Mouse (Mus musculus): ENCODE results near the gene Amn. TPM values are rescaled to one million over a fixed set of nuclear protein-coding genes. Genes with fewer than 3 reads are reported as not detected.

The Amn gene
- polyA plus RNA-seq, 1 experiment: 1,225 TPM

- Histone ChIP-seq H3K4me1 (ENCODE audit: control insufficient read depth, insufficient read depth, insufficient read length, low read length) (no peaks in the 10 kb centered on the region), H3K27ac (ENCODE audit: insufficient read depth, low read depth, low read length) (no peak overlapping the region), H3K4me3 (ENCODE audit: low read depth, low read length) (no peak overlapping the region), H3K27me3 (ENCODE audit: control insufficient read depth, insufficient read depth, low read length) (no peaks in the 10 kb centered on the region), H3K36me3 (ENCODE audit: control insufficient read depth, insufficient read depth, low read length) (peaks cover 84% of the 10 kb centered on the region)
- TF ChIP-seq CTCF (IDR thresholded peaks at IDR 0.05; ENCODE audit: extremely low read depth, insufficient read length, insufficient replicate concordance, low read depth, low read length): no peak
- no peak for TF ChIP-seq POLR2A (IDR thresholded peaks at IDR 0.05; ENCODE audit: low read depth, low read length)
- WGBS: 90% methylated on average over 27 of the region's 27 CpGs
Observed at GRCm38 (mm10) chr12:111301322-111302017, 30.6 kb downstream of the Amn start.

- no peaks in the 10 kb centered on the region for H3K4me1 ChIP-seq (ENCODE audit: control insufficient read depth, insufficient read depth, insufficient read length, low read length)
- no peaks in the 10 kb centered on the region for H3K27me3 ChIP-seq (ENCODE audit: control insufficient read depth, insufficient read depth, low read length)
- peaks cover 87% of the 10 kb centered on the region for H3K36me3 ChIP-seq (ENCODE audit: control insufficient read depth, insufficient read depth, low read length)
- TF ChIP-seq POLR2A (IDR thresholded peaks at IDR 0.05; ENCODE audit: low read depth, low read length) (no peak), CTCF (IDR thresholded peaks at IDR 0.05; ENCODE audit: extremely low read depth, insufficient read length, insufficient replicate concordance, low read depth, low read length) (no peak)
- H3K4me3 ChIP-seq (ENCODE audit: low read depth, low read length): no peak overlapping the region
- no peak overlapping the region for H3K27ac ChIP-seq (ENCODE audit: insufficient read depth, low read depth, low read length)
- 91% methylated on average over 14 of the region's 14 CpGs for WGBS
Observed at GRCm38 (mm10) chr12:111302018-111302345, 31.1 kb downstream of the Amn start.

GRCm38 (mm10) chr12:111303702-111304337 lies 32.9 kb downstream of the Amn start:
- Histone ChIP-seq H3K27me3 (ENCODE audit: control insufficient read depth, insufficient read depth, low read length) (no peaks in the 10 kb centered on the region), H3K4me1 (ENCODE audit: control insufficient read depth, insufficient read depth, insufficient read length, low read length) (no peaks in the 10 kb centered on the region), H3K4me3 (ENCODE audit: low read depth, low read length) (no peak overlapping the region), H3K36me3 (ENCODE audit: control insufficient read depth, insufficient read depth, low read length) (peaks cover 85% of the 10 kb centered on the region), H3K27ac (ENCODE audit: insufficient read depth, low read depth, low read length) (no peak overlapping the region)
- WGBS: 92% methylated on average over 8 of the region's 8 CpGs
- TF ChIP-seq POLR2A (IDR thresholded peaks at IDR 0.05; ENCODE audit: low read depth, low read length) (no peak), CTCF (IDR thresholded peaks at IDR 0.05; ENCODE audit: extremely low read depth, insufficient read length, insufficient replicate concordance, low read depth, low read length) (no peak)

- WGBS: 83% methylated on average over 8 of the region's 8 CpGs
- Histone ChIP-seq H3K27me3 (ENCODE audit: control insufficient read depth, insufficient read depth, low read length) (no peaks in the 10 kb centered on the region), H3K36me3 (ENCODE audit: control insufficient read depth, insufficient read depth, low read length) (peaks cover 91% of the 10 kb centered on the region), H3K27ac (ENCODE audit: insufficient read depth, low read depth, low read length) (no peak overlapping the region), H3K4me1 (ENCODE audit: control insufficient read depth, insufficient read depth, insufficient read length, low read length) (no peaks in the 10 kb centered on the region), H3K4me3 (ENCODE audit: low read depth, low read length) (no peak overlapping the region)
- TF ChIP-seq POLR2A (IDR thresholded peaks at IDR 0.05; ENCODE audit: low read depth, low read length) (no peak), CTCF (IDR thresholded peaks at IDR 0.05; ENCODE audit: extremely low read depth, insufficient read length, insufficient replicate concordance, low read depth, low read length) (no peak)
Observed at GRCm38 (mm10) chr12:111306821-111307220, 35.9 kb downstream of the Amn start.

- Histone ChIP-seq H3K36me3 (ENCODE audit: control insufficient read depth, insufficient read depth, low read length) (peaks cover 91% of the 10 kb centered on the region), H3K27me3 (ENCODE audit: control insufficient read depth, insufficient read depth, low read length) (no peaks in the 10 kb centered on the region), H3K4me1 (ENCODE audit: control insufficient read depth, insufficient read depth, insufficient read length, low read length) (no peaks in the 10 kb centered on the region), H3K27ac (ENCODE audit: insufficient read depth, low read depth, low read length) (no peak overlapping the region), H3K4me3 (ENCODE audit: low read depth, low read length) (no peak overlapping the region)
- TF ChIP-seq POLR2A (IDR thresholded peaks at IDR 0.05; ENCODE audit: low read depth, low read length) (no peak), CTCF (IDR thresholded peaks at IDR 0.05; ENCODE audit: extremely low read depth, insufficient read length, insufficient replicate concordance, low read depth, low read length) (no peak)
- WGBS: 82% methylated on average over 12 of the region's 12 CpGs
Observed at GRCm38 (mm10) chr12:111309256-111309655, 38.4 kb downstream of the Amn start.

GRCm38 (mm10) chr12:111309931-111310330 lies 39.0 kb downstream of the Amn start:
- peaks cover 89% of the 10 kb centered on the region for H3K36me3 ChIP-seq (ENCODE audit: control insufficient read depth, insufficient read depth, low read length)
- WGBS: 74% methylated on average over 14 of the region's 14 CpGs

GRCm38 (mm10) chr12:111311775-111312174 lies 40.9 kb downstream of the Amn start:
- H3K4me3 ChIP-seq (ENCODE audit: low read depth, low read length): no peak overlapping the region
- peaks cover 86% of the 10 kb centered on the region for H3K36me3 ChIP-seq (ENCODE audit: control insufficient read depth, insufficient read depth, low read length)
- no peak for TF ChIP-seq CTCF (IDR thresholded peaks at IDR 0.05; ENCODE audit: extremely low read depth, insufficient read length, insufficient replicate concordance, low read depth, low read length)
- no peak for TF ChIP-seq POLR2A (IDR thresholded peaks at IDR 0.05; ENCODE audit: low read depth, low read length)
- H3K4me1 ChIP-seq (ENCODE audit: control insufficient read depth, insufficient read depth, insufficient read length, low read length): no peaks in the 10 kb centered on the region
- 92% methylated on average over 10 of the region's 10 CpGs for WGBS
- H3K27me3 ChIP-seq (ENCODE audit: control insufficient read depth, insufficient read depth, low read length): no peaks in the 10 kb centered on the region
- no peak overlapping the region for H3K27ac ChIP-seq (ENCODE audit: insufficient read depth, low read depth, low read length)

More at GRCm38 (mm10) chr12:111309931-111310330, 39.0 kb downstream of the Amn start:
- TF ChIP-seq CTCF (IDR thresholded peaks at IDR 0.05; ENCODE audit: extremely low read depth, insufficient read length, insufficient replicate concordance, low read depth, low read length) (no peak), POLR2A (IDR thresholded peaks at IDR 0.05; ENCODE audit: low read depth, low read length) (no peak)
- H3K27ac ChIP-seq (ENCODE audit: insufficient read depth, low read depth, low read length): no peak overlapping the region
- H3K4me1 ChIP-seq (ENCODE audit: control insufficient read depth, insufficient read depth, insufficient read length, low read length): no peaks in the 10 kb centered on the region
- no peak overlapping the region for H3K4me3 ChIP-seq (ENCODE audit: low read depth, low read length)
- no peaks in the 10 kb centered on the region for H3K27me3 ChIP-seq (ENCODE audit: control insufficient read depth, insufficient read depth, low read length)
